Mouse (Mus musculus) bone marrow, adult 2 months (tissue): ENCODE results near the gene Pi4kb. TPM values are rescaled to one million over a fixed set of nuclear protein-coding genes. Genes with fewer than 3 reads are reported as not detected.
"Not testable (repeated sequence)": the region's sequence is repeated elsewhere in the genome, so short reads cannot be mapped to it uniquely, and the experiment has no call there.

Experiments
- H3K27ac ChIP-seq: fragments of 200-500 bp; 2 replicates; pipeline ENCODE4 v1.5.1; 2012; ENCODE audit warnings: low read depth, mild to moderate bottlenecking, control low read depth, inconsistent platforms, low read length; ENCODE audit not compliant: control insufficient read depth, poor library complexity, insufficient read depth
- H3K4me1 ChIP-seq: fragments of 200-500 bp; 2 replicates; pipeline ENCODE4 v1.6.1; 2011; ENCODE audit warnings: low read length; ENCODE audit not compliant: control insufficient read depth, insufficient read depth
- H3K4me3 ChIP-seq: fragments of 200-500 bp; replicated peaks from 2 replicates; pipeline ENCODE3; 2011; ENCODE audit warnings: mild to moderate bottlenecking, low read depth, low read length, control low read depth; ENCODE audit not compliant: control insufficient read depth
- CTCF ChIP-seq: fragments of 200-500 bp; IDR thresholded peaks from 2 replicates; pipeline ENCODE4 v1.5.1; 2011; ENCODE audit warnings: low read length, control low read depth; ENCODE audit not compliant: control insufficient read depth, insufficient read depth
- POLR2A ChIP-seq: fragments of 200-500 bp; IDR thresholded peaks from 2 replicates; pipeline ENCODE4 v1.6.1; 2011; ENCODE audit warnings: low read depth, mild to moderate bottlenecking, control low read depth, low read length, borderline replicate concordance; ENCODE audit not compliant: control insufficient read depth
- WGBS: fragments of 180-500 bp; shearing (Covaris S2); methylation state at CpG from one replicate; pipeline ENCODE4 v1.1.7; 2018; 5-methylcytosine and 5-hydroxymethylcytosine counted together
- polyA plus RNA-seq: library from polyadenylated mRNA; stranded (reverse); fragments of >200 nt; gene quantifications from 2 replicates; pipeline ENCODE4 v1.2.4, GENCODE M21; 2011; ENCODE audit warnings: low replicate concordance; ENCODE audit not compliant: missing spikeins, insufficient read depth, insufficient read length

Gene Pi4kb
- polyA plus RNA-seq, 1 experiment = 63.2 TPM

DNA sequence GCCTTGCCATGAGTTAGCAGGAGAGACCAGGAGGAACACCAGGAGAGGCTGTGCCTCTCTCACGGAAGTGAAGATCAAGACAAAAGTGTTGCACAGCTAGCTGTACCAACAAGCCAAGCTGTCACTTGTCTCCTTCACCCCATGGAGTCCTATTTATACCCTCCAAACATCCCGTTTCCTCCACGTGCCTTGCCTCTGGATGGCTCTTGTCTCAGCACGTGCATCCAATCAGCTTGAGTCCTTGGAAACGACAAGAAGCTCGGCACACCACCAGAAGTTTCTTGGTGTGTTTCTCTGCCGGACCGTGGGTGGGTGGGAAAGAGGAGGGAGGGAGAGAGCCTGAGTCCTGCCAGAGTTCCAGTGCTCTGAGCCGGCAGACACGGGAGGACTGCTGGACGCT, 50.0 kb downstream of the Pi4kb start:
- Histone ChIP-seq H3K4me3 (no peak overlapping the region), H3K4me1 (peaks cover 3% of the 10 kb centered on the region), H3K27ac (no peak overlapping the region; the same call in 1 of the 2 replicates)

GRCm38 (mm10) chr3:95025202-95025601, 50.7 kb downstream of the Pi4kb start:
- Histone ChIP-seq H3K4me3 (no peak overlapping the region), H3K4me1 (peaks cover 3% of the 10 kb centered on the region), H3K27ac (no peak overlapping the region)
- WGBS = 70% methylated on average over 5 of the region's 5 CpGs
- no peak for TF ChIP-seq CTCF
- TF ChIP-seq POLR2A = no peak

More for the DNA sequence above, 50.0 kb downstream of the Pi4kb start:
- WGBS = 73% methylated on average over 11 of the region's 11 CpGs
- TF ChIP-seq CTCF (no peak), POLR2A (no peak)

GRCm38 (mm10) chr3:95027057-95027645, 52.6 kb downstream of the Pi4kb start:
- TF ChIP-seq CTCF (no peak), POLR2A (no peak)
- H3K4me1 ChIP-seq = peaks cover 3% of the 10 kb centered on the region
- WGBS = 32% methylated on average over 5 of the region's 5 CpGs
- H3K27ac ChIP-seq = no peak overlapping the region
- H3K4me3 ChIP-seq = no peak overlapping the region

DNA sequence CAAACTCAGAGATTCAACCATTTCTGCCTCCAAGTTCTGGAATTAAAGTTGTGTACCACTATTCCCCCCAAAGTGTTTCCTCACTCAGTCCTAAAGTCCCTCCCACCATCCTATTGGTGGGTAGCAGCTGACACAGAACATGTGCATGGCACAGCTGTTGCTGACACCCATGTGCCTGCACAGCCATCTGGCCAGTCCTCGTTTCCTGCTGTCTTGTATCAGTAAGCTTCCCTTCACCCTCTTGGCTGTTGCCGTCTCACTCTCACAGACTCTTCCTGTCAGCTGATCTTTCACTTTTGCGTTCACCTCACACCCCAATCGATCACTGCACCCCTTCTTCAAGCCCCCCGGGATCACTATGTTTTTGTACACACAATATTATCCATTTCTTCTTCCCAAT, 53.2 kb downstream of the Pi4kb start:
- 7% methylated on average over 5 of the region's 5 CpGs for WGBS
- Histone ChIP-seq H3K27ac (no peak overlapping the region), H3K4me1 (peaks cover 3% of the 10 kb centered on the region), H3K4me3 (no peak overlapping the region)
- TF ChIP-seq POLR2A = no peak
- TF ChIP-seq CTCF = no peak

DNA sequence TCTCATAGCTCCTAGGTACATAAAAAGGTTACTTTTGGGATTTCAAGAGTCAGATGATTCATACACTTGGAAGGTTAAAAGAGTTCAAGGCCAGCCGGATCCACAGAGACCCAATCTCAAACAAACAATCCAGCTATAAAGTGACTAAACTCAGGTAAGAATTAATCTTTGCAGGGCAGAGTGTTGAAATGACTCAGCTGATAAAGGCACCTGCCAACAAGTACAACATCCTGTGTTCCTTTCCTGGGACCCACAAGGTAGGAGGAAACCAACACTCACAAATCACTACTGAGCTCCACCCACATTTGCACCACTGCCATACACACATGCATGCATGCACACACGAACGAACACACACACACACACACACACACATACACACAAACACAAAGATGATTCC, 54.1 kb downstream of the Pi4kb start:
- TF ChIP-seq CTCF (no peak), POLR2A (no peak)
- Histone ChIP-seq H3K27ac (no peak overlapping the region), H3K4me1 (peaks cover 3% of the 10 kb centered on the region), H3K4me3 (no peak overlapping the region)
- 44% methylated on average over 3 of the region's 3 CpGs for WGBS

DNA sequence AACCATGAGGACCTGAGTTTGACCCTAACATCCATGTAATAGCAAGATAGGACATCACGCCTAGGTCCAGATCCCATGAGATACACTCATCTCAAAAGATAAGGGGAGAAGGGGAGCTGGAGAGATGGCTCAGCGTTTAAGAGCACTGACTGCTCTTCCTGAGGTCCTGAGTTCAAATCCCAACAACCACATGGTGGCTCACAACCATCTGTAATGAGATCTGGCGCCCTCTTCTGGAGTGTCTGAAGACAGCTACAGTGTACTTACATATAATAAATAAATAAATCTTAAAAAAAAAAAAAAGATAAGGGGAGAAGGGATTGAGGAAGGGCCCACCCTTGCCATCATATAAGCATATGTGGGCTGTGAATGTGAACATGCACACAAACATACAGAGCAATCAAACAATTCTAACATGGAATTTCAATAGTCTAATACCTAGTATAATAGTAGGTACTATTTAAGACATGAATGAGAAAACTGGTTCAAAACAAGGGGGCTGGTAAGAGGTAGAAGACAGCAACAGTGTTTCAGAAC, 54.8 kb downstream of the Pi4kb start:
- 61% methylated on average over 3 of the region's 3 CpGs for WGBS
- not testable (repeated sequence) for H3K4me3 ChIP-seq, H3K27ac ChIP-seq, H3K4me1 ChIP-seq

DNA sequence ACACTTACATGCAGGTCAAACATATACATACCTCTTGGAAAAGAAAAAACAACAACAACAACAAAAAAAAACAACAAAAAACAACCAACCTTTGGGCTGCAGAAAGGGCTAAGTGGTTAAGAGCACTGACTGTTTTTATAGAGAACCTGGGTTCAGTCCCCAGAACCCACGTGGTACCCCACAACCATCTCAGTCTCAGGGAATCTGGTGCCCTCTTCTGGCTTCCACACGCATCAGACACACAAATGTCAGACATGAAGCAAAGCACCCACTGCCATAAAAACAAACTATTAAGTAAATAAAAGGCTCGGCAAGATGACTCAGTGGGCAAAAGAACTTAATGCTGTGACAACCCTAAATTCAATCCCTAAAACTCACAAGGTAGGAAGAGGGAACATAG, 55.4 kb downstream of the Pi4kb start:
- no peak overlapping the region for H3K27ac ChIP-seq
- peak; percentile 14; the same call in 1 of the 2 replicates for TF ChIP-seq CTCF
- TF ChIP-seq POLR2A = no peak
- WGBS = 41% methylated on average over 3 of the region's 3 CpGs
- H3K4me3 ChIP-seq = no peak overlapping the region
- peaks cover 3% of the 10 kb centered on the region for H3K4me1 ChIP-seq

GRCm38 (mm10) chr3:95041625-95042024, 67.1 kb downstream of the Pi4kb start:
- no peak for TF ChIP-seq POLR2A
- TF ChIP-seq CTCF = no peak
- Histone ChIP-seq H3K4me3 (peak overlapping the region; percentile 24), H3K4me1 (peaks cover 2% of the 10 kb centered on the region; the same call in 1 of the 2 replicates), H3K27ac (no peak overlapping the region)
- 16% methylated on average over 3 of the region's 3 CpGs for WGBS

DNA sequence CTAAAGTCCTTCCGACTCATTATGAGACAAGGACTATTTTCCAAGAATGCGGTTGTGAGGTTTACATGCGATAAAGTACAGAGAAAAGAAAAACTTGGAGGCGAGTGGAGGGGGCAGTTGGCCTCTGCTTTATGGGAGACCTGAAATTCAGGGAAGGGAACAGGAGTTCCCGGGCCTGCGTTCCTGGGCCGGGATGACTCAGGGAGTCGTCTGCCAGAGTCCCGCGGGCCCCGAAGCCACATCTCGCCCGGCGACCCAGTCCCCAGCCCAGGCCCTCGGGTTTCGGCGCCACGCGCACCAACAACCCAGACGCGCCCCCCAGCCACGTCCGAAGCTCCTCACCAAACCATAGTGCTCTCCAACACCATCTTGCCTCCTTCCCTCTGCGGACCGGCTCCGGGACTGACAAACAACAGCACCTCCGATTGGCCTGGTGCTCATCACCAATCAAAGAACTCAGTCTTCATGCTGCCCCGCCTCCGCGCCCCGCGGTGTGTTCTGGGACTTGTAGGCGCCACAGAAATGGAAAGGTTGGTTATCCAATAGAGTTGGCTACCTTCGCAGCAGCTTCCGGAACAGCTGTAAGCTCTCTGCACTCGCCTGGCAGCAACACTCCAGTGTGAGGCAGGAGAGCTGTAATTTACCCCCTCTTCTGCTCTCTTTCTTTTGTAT, 67.8 kb downstream of the Pi4kb start, which contains the start of gene Psmd4:
Gene Psmd4 (minus strand): TSS at position 449 of the 672 bp plus-strand sequence.
- no peak for TF ChIP-seq CTCF
- TF ChIP-seq POLR2A = peak; percentile 84
- under 1% methylated on average over 36 of the region's 36 CpGs for WGBS
- peak within 1 kb of the TSS; percentile 95 for H3K4me3 ChIP-seq
- peaks cover 2% of the 10 kb centered on the region; the same call in 1 of the 2 replicates for H3K4me1 ChIP-seq
- peak within 1 kb of the TSS; percentile 75 for H3K27ac ChIP-seq
